Mouse (Mus musculus) liver, embryonic 15.5 days (tissue): ENCODE data around the gene Slit3. TPM values are rescaled to one million over a fixed set of nuclear protein-coding genes. Genes with fewer than 3 reads are reported as not detected.

Source experiments
- ATAC-seq: fragments of 200-750 bp; cut with Nextera tagmentation; 2 replicates; pipeline ENCODE4 v1.8.0; 2017; ENCODE audit warnings: moderate number of reproducible peaks, mild to moderate bottlenecking, moderate library complexity; ENCODE audit not compliant: insufficient read depth
- H3K27ac ChIP-seq: fragments of 300-500 bp; sonication (generic); replicated peaks from 2 replicates; pipeline ENCODE4 v1.5.1; 2015; ENCODE audit warnings: mild to moderate bottlenecking, inconsistent platforms
- H3K27me3 ChIP-seq: fragments of 300-500 bp; sonication (generic); 2 replicates; pipeline ENCODE4 v1.6.1; 2015; ENCODE audit warnings: mild to moderate bottlenecking, inconsistent platforms
- H3K36me3 ChIP-seq: fragments of 300-500 bp; sonication (generic); replicated peaks from 2 replicates; pipeline ENCODE4 v1.6.1; 2015; ENCODE audit warnings: moderate library complexity, mild to moderate bottlenecking, inconsistent platforms
- H3K4me1 ChIP-seq: fragments of 300-500 bp; sonication (generic); replicated peaks from 2 replicates; pipeline ENCODE4 v1.6.1; 2015; ENCODE audit warnings: inconsistent platforms
- H3K4me2 ChIP-seq: fragments of 300-500 bp; sonication (generic); 2 replicates; pipeline ENCODE4 v1.6.1; 2015; ENCODE audit warnings: moderate library complexity, mild to moderate bottlenecking, inconsistent platforms
- H3K4me3 ChIP-seq: fragments of 300-500 bp; sonication (generic); replicated peaks from 2 replicates; pipeline ENCODE4 v1.5.1; 2015; ENCODE audit warnings: mild to moderate bottlenecking, inconsistent platforms
- H3K9ac ChIP-seq: fragments of 300-500 bp; sonication (generic); 2 replicates; pipeline ENCODE4 v1.6.1; 2015; ENCODE audit warnings: moderate library complexity, mild to moderate bottlenecking, inconsistent platforms
- H3K9me3 ChIP-seq: fragments of 300-500 bp; sonication (generic); replicated peaks from 2 replicates; pipeline ENCODE4 v1.6.1; 2016; ENCODE audit warnings: inconsistent platforms
- WGBS: fragments of 180-500 bp; shearing (Covaris S2); methylation state at CpG from one replicate; pipeline ENCODE4 v1.1.7; 2015; ENCODE audit warnings: mixed read lengths; ENCODE audit not compliant: insufficient replicate concordance; 5-methylcytosine and 5-hydroxymethylcytosine counted together
- polyA plus RNA-seq: library from polyadenylated mRNA; unstranded; fragments of >200 nt; fragmentation: Nextera tagmentation; extraction: Ambion mirVana; gene quantifications from 2 replicates; pipeline ENCODE4 v1.2.1, GENCODE M21; 2015

The Slit3 gene
- polyA plus RNA-seq, 1 experiment from 2014 or later = 0.20 TPM

DNA sequence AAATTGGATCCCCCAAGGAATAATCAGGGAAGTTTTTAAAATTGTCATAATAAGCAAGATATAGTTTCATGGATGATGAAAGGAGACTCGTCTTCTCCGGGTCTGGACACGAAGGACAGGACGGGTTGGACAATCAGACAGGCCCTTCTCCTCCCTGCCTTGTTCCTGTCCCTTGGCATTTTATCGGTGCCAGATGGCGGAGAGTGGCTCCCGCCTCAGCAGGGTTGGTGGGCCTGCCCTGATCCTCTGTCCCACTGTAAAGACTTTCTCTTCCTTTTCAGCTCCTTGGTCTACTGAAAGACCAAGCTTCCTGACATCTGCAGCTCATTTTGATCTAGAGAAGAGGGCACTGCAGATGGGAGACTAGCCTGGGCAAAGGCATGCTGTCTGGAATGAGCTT is 34.3 kb downstream of the Slit3 start:
- Histone ChIP-seq H3K27me3 (no peaks in the 10 kb centered on the region), H3K4me1 (no peaks in the 10 kb centered on the region), H3K9me3 (no peaks in the 10 kb centered on the region), H3K27ac (no peak overlapping the region), H3K36me3 (no peaks in the 10 kb centered on the region), H3K4me3 (no peak overlapping the region), H3K4me2 (no peak overlapping the region), H3K9ac (no peak overlapping the region)
- ATAC-seq = no peak
- WGBS = 61% methylated on average over 7 of the region's 7 CpGs

DNA sequence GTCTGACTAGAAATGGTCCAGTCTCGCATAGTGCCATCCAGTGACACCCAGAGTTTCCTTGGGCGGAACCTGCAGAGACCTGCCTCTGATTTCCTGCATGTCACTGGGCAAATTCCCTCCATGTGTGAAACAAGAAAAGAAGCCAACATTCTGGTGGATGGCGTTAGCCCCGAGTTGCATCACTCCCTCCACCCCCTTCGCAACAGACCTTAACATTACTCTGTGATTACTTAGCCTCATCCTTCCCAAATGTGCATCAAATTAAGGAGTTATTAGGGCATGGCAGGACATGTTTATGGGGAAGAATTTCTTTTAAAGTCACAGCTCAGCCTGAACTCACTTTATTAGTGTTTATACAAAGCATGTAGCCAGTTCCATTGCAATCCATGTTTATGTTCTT is 35.7 kb downstream of the Slit3 start:
- ATAC-seq = no peak
- Histone ChIP-seq H3K27me3 (no peaks in the 10 kb centered on the region), H3K4me3 (no peak overlapping the region), H3K9ac (no peak overlapping the region), H3K4me1 (no peaks in the 10 kb centered on the region), H3K9me3 (no peaks in the 10 kb centered on the region), H3K36me3 (no peaks in the 10 kb centered on the region), H3K27ac (no peak overlapping the region), H3K4me2 (no peak overlapping the region)
- WGBS = 55% methylated on average over 5 of the region's 5 CpGs

- no peak for ATAC-seq
- no peaks in the 10 kb centered on the region for H3K36me3 ChIP-seq
- H3K27me3 ChIP-seq = no peaks in the 10 kb centered on the region
- H3K9me3 ChIP-seq = no peaks in the 10 kb centered on the region
- no peak overlapping the region for H3K4me3 ChIP-seq
- H3K9ac ChIP-seq = no peak overlapping the region
- 60% methylated on average over 4 of the region's 4 CpGs for WGBS
- H3K4me2 ChIP-seq = no peak overlapping the region
- H3K4me1 ChIP-seq = no peaks in the 10 kb centered on the region
- H3K27ac ChIP-seq = no peak overlapping the region
Measured at GRCm38 (mm10) chr11:35160682-35161211, 39.7 kb downstream of the Slit3 start.

GRCm38 (mm10) chr11:35163396-35163795 is 42.4 kb downstream of the Slit3 start:
- Histone ChIP-seq H3K4me3 (no peak overlapping the region), H3K36me3 (no peaks in the 10 kb centered on the region), H3K27me3 (no peaks in the 10 kb centered on the region), H3K4me1 (no peaks in the 10 kb centered on the region), H3K27ac (no peak overlapping the region), H3K9ac (no peak overlapping the region), H3K9me3 (no peaks in the 10 kb centered on the region), H3K4me2 (no peak overlapping the region)
- ATAC-seq = no peak
- 72% methylated on average over 3 of the region's 3 CpGs for WGBS

GRCm38 (mm10) chr11:35167176-35167575 is 46.2 kb downstream of the Slit3 start:
- H3K27me3 ChIP-seq = no peaks in the 10 kb centered on the region
- ATAC-seq = no peak
- no peaks in the 10 kb centered on the region for H3K36me3 ChIP-seq
- no peak overlapping the region for H3K27ac ChIP-seq
- H3K4me3 ChIP-seq = no peak overlapping the region
- H3K9me3 ChIP-seq = no peaks in the 10 kb centered on the region
- no peaks in the 10 kb centered on the region for H3K4me1 ChIP-seq
- 58% methylated on average over 8 of the region's 8 CpGs for WGBS
- H3K9ac ChIP-seq = no peak overlapping the region
- H3K4me2 ChIP-seq = no peak overlapping the region

DNA sequence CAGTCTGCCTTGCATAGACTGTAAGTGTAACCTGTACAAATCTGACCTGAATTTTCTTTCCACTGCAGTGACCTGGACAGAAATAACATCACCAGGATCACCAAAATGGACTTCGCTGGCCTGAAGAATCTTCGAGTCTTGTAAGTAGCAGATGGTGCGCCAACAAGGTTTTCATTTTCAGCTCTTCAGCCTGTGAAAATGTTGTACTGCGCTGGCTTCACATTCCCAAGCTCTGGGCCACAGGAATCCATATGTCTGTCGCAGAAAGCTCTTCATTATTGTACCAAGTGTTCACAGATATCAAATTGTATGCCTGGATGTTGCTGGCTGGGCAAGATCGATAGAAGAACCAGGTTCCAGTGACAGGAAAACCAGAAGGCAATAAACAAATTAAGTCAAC is 50.5 kb downstream of the Slit3 start:
- Histone ChIP-seq H3K4me3 (no peak overlapping the region), H3K27ac (no peak overlapping the region), H3K9me3 (no peaks in the 10 kb centered on the region), H3K27me3 (no peaks in the 10 kb centered on the region), H3K4me1 (no peaks in the 10 kb centered on the region), H3K36me3 (no peaks in the 10 kb centered on the region), H3K4me2 (no peak overlapping the region), H3K9ac (no peak overlapping the region)
- 62% methylated on average over 6 of the region's 6 CpGs for WGBS
- no peak for ATAC-seq

- no peaks in the 10 kb centered on the region for H3K9me3 ChIP-seq
- ATAC-seq = no peak
- WGBS = 73% methylated on average over 7 of the region's 7 CpGs
- no peak overlapping the region for H3K4me2 ChIP-seq
- no peak overlapping the region for H3K9ac ChIP-seq
- H3K27me3 ChIP-seq = no peaks in the 10 kb centered on the region
- no peak overlapping the region for H3K4me3 ChIP-seq
- H3K27ac ChIP-seq = no peak overlapping the region
- H3K4me1 ChIP-seq = no peaks in the 10 kb centered on the region
- no peaks in the 10 kb centered on the region for H3K36me3 ChIP-seq
Measured at GRCm38 (mm10) chr11:35177564-35177963, 56.5 kb downstream of the Slit3 start.

DNA sequence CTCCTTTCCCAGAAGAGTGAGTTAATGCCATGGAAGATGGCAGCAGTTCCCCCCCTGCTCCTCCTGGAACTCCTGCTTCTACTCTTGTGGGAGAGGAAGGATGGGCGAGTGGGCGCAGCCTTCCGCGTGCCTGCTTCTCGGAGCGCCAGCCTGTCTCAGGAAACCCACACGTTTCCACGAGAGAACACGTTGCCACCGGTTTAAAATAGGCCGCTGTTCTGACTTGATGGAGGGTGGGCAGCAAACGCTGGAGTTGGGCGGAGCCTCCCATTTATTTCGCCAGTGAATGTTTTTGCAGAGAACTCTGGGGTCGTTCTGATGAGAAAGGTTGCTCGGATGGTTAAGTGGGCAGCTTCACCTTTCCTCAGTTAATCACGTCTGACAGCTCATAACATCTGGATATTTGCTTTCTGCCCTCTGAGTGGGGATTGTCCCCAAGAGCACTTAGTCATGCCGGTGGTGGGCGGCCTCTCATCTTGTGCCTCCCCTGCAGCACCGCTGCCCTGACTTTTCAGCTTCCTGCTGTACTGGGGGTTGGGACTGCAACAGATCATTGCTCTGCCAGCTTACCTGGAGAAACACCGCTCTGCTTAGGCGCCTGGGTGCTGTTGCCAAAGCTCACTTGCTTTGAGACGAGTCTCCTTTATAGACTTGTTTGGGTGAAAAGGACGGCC is 57.3 kb downstream of the Slit3 start:
- no peaks in the 10 kb centered on the region for H3K4me1 ChIP-seq
- H3K9me3 ChIP-seq = no peaks in the 10 kb centered on the region
- no peaks in the 10 kb centered on the region for H3K27me3 ChIP-seq
- H3K4me2 ChIP-seq = no peak overlapping the region
- H3K4me3 ChIP-seq = no peak overlapping the region
- ATAC-seq = no peak
- no peaks in the 10 kb centered on the region for H3K36me3 ChIP-seq
- H3K9ac ChIP-seq = no peak overlapping the region
- H3K27ac ChIP-seq = no peak overlapping the region
- WGBS = 40% methylated on average over 24 of the region's 24 CpGs

- H3K9ac ChIP-seq = no peak overlapping the region
- WGBS = 61% methylated on average over 8 of the region's 8 CpGs
- no peak overlapping the region for H3K4me2 ChIP-seq
- no peak for ATAC-seq
- H3K36me3 ChIP-seq = no peaks in the 10 kb centered on the region
- H3K4me1 ChIP-seq = no peaks in the 10 kb centered on the region
- H3K9me3 ChIP-seq = no peaks in the 10 kb centered on the region
- no peak overlapping the region for H3K4me3 ChIP-seq
- H3K27me3 ChIP-seq = no peaks in the 10 kb centered on the region
- H3K27ac ChIP-seq = no peak overlapping the region
Measured at GRCm38 (mm10) chr11:35179305-35179704, 58.3 kb downstream of the Slit3 start.

GRCm38 (mm10) chr11:35182887-35183286 is 61.9 kb downstream of the Slit3 start:
- ATAC-seq = no peak
- Histone ChIP-seq H3K27me3 (no peaks in the 10 kb centered on the region), H3K9me3 (no peaks in the 10 kb centered on the region), H3K9ac (no peak overlapping the region), H3K27ac (no peak overlapping the region), H3K4me3 (no peak overlapping the region), H3K4me2 (no peak overlapping the region), H3K4me1 (no peaks in the 10 kb centered on the region), H3K36me3 (no peaks in the 10 kb centered on the region)
- 55% methylated on average over 5 of the region's 5 CpGs for WGBS

- no peak for ATAC-seq
- Histone ChIP-seq H3K9me3 (no peaks in the 10 kb centered on the region), H3K9ac (no peak overlapping the region), H3K4me1 (no peaks in the 10 kb centered on the region), H3K4me2 (no peak overlapping the region), H3K27me3 (0 out of 2 replicates have a peak, but pooled peaks cover under 1% of the 10 kb centered on the region), H3K4me3 (no peak overlapping the region), H3K27ac (no peak overlapping the region), H3K36me3 (no peaks in the 10 kb centered on the region)
- WGBS = 64% methylated on average over 6 of the region's 6 CpGs
Measured at GRCm38 (mm10) chr11:35194826-35195225, 73.8 kb downstream of the Slit3 start.

- 65% methylated on average over 7 of the region's 7 CpGs for WGBS
- Histone ChIP-seq H3K9ac (no peak overlapping the region), H3K4me1 (no peaks in the 10 kb centered on the region), H3K9me3 (no peaks in the 10 kb centered on the region), H3K27ac (no peak overlapping the region), H3K36me3 (no peaks in the 10 kb centered on the region), H3K4me3 (no peak overlapping the region), H3K27me3 (0 out of 2 replicates have a peak, but pooled peaks cover 4% of the 10 kb centered on the region), H3K4me2 (no peak overlapping the region)
- no peak for ATAC-seq
Measured at GRCm38 (mm10) chr11:35196777-35197176, 75.8 kb downstream of the Slit3 start.
